ENCODE assay signal across 12 mouse cellular contexts in genomic region chr5:111812581-111812980, GRCm38 (mm10).
DNase-seq lines count a peak whose midpoint lies in the region; ATAC-seq lines count a peak whose summit lies in the region.
"Had no signal": no experiment of that assay in that cellular context is flagged by ENCODE, and none has a peak within 500 bp of the region (broad histone marks: within the 10 kb centered on the region; RNA-seq: fewer than 3 reads in every experiment).

No protein-coding gene starts in this region.

- H3K9ac ChIP-seq in forebrain, embryonic 16.5 days (replicated peaks; ENCODE audit: low read depth, low read length), result no peak overlapping the region
- H3K9ac ChIP-seq in forebrain, embryonic 11.5 days (ENCODE audit: low read length), result no peak overlapping the region
- H3K9ac ChIP-seq in lung, embryonic 15.5 days, result no peak overlapping the region
- H3K9ac ChIP-seq: limb, embryonic 12.5 days had no signal

- H3K4me3 ChIP-seq in forebrain, embryonic 16.5 days (replicated peaks; ENCODE audit: low read length), result no peak overlapping the region
- H3K4me3 ChIP-seq in forebrain, embryonic 11.5 days (ENCODE audit: low read depth, low read length), result no peak overlapping the region
- H3K4me3 ChIP-seq in lung, embryonic 15.5 days, result no peak overlapping the region
- H3K4me3 ChIP-seq: limb, embryonic 12.5 days had no signal

- no peaks in the 10 kb centered on the region for H3K9me3 ChIP-seq in forebrain, embryonic 16.5 days (ENCODE audit: control insufficient read depth, low read length)
- no peaks in the 10 kb centered on the region for H3K9me3 ChIP-seq in forebrain, embryonic 11.5 days (ENCODE audit: control insufficient read depth, low read length)
- no peaks in the 10 kb centered on the region for H3K9me3 ChIP-seq in lung, embryonic 15.5 days
- H3K9me3 ChIP-seq: limb, embryonic 12.5 days had no signal

- H3K27me3 ChIP-seq in forebrain, embryonic 16.5 days (replicated peaks; ENCODE audit: control insufficient read depth, insufficient read depth, low read length), result no peaks in the 10 kb centered on the region
- no peaks in the 10 kb centered on the region for H3K27me3 ChIP-seq in forebrain, embryonic 11.5 days (ENCODE audit: control insufficient read depth, insufficient read depth, low read length)
- H3K27me3 ChIP-seq in lung, embryonic 15.5 days, result no peaks in the 10 kb centered on the region

- DNase-seq in forebrain, embryonic 11.5 days (ENCODE audit: low spot score), result no peak
- no peak for DNase-seq in lung, adult 18-20 months
- DNase-seq in gastrocnemius, postnatal 25 days, result peak; percentile 55
- peak; percentile 49 to 52 for DNase-seq in layer of hippocampus, postnatal 14 days (ENCODE audit: low spot score in 2 of 2)
- DNase-seq in left cerebral cortex, postnatal 14 days (ENCODE audit: low spot score in 2 of 2), result no peak
- no peak for DNase-seq in right cerebral cortex, postnatal 25 days
- DNase-seq: kidney, adult 9 months had no signal

- ATAC-seq in forebrain, embryonic 16.5 days, result 0 out of 2 replicates have a peak, but pooled peaks have one; percentile 43
- ATAC-seq in forebrain, embryonic 11.5 days (replicated peaks; ENCODE audit: low FRiP score), result no peak
- peak; percentile 65; the same call in 1 of the 2 replicates for ATAC-seq in lung, embryonic 15.5 days (ENCODE audit: borderline replicate concordance, extremely low read depth, low FRiP score, low TSS enrichment)
- ATAC-seq: activated CD4-positive, CD25-positive, alpha-beta regulatory T cell, adult 4 months had no signal

- 47% methylated on average over 7 of the region's 7 CpGs for WGBS in forebrain, embryonic 16.5 days
- WGBS in forebrain, embryonic 11.5 days, result 62% methylated on average over 7 of the region's 7 CpGs
- 32% methylated on average over 7 of the region's 7 CpGs for WGBS in lung, embryonic 15.5 days

- H3K4me1 ChIP-seq in forebrain, embryonic 16.5 days (replicated peaks; ENCODE audit: control insufficient read depth, insufficient read depth, low read length), result peaks cover 18% of the 10 kb centered on the region
- H3K4me1 ChIP-seq in forebrain, embryonic 11.5 days (replicated peaks; ENCODE audit: control insufficient read depth, insufficient read depth, low read length), result 0 out of 2 replicates have a peak, but pooled peaks cover 3% of the 10 kb centered on the region
- peaks cover 12% of the 10 kb centered on the region for H3K4me1 ChIP-seq in lung, embryonic 15.5 days

- intact Hi-C loops in left cerebral cortex, postnatal 14 days (cut with DNase I), result no loop called here

- no peak overlapping the region for H3K27ac ChIP-seq in forebrain, embryonic 16.5 days (ENCODE audit: low read length)
- no peak overlapping the region for H3K27ac ChIP-seq in forebrain, embryonic 11.5 days (ENCODE audit: low read depth, low read length)
- H3K27ac ChIP-seq in lung, embryonic 15.5 days, result peak overlapping the region; percentile 5; the same call in 1 of the 2 replicates
- H3K27ac ChIP-seq: limb, embryonic 12.5 days had no signal

- H3K36me3 ChIP-seq in forebrain, embryonic 16.5 days (ENCODE audit: control insufficient read depth, insufficient read depth), result no peaks in the 10 kb centered on the region
- H3K36me3 ChIP-seq in forebrain, embryonic 11.5 days (ENCODE audit: control insufficient read depth, insufficient read depth, low read length), result no peaks in the 10 kb centered on the region
- no peaks in the 10 kb centered on the region for H3K36me3 ChIP-seq in lung, embryonic 15.5 days
- H3K36me3 ChIP-seq: G1E; limb, embryonic 12.5 days had no signal

- H3K4me2 ChIP-seq in forebrain, embryonic 16.5 days (ENCODE audit: low read length), result no peak overlapping the region
- no peak overlapping the region for H3K4me2 ChIP-seq in forebrain, embryonic 11.5 days (ENCODE audit: low read depth, low read length, severe bottlenecking)
- no peak overlapping the region for H3K4me2 ChIP-seq in lung, embryonic 15.5 days
- H3K4me2 ChIP-seq: limb, embryonic 12.5 days had no signal

Comparison
In these comparisons a context has a peak if more than half of its experiments do, and no peak if none do; other contexts are left out.
1. DNase-seq: peak in gastrocnemius, postnatal 25 days (single experiment) and layer of hippocampus, postnatal 14 days (2 of 2); none in forebrain, embryonic 11.5 days (single experiment), lung, adult 18-20 months (0 of 2), left cerebral cortex, postnatal 14 days (0 of 2) and right cerebral cortex, postnatal 25 days (single experiment).